Mouse (Mus musculus) myocyte (in vitro differentiated cells): ENCODE data around the gene Elovl7.

Experiments
- CEBPB ChIP-seq: IDR thresholded peaks from 2 replicates; pipeline ENCODE4 v1.6.1; 2011; ENCODE audit warnings: mild to moderate bottlenecking, moderate library complexity; ENCODE audit not compliant: poor library complexity, insufficient read depth, severe bottlenecking
- MAX ChIP-seq: IDR thresholded peaks from one replicate; pipeline ENCODE4 v1.6.1; 2011; ENCODE audit warnings: low read depth, mild to moderate bottlenecking, control low read depth
- MYOG ChIP-seq, 3 experiments: IDR thresholded peaks; one replicate each; pipeline ENCODE4 v1.6.1; 2011; ENCODE audit warnings: control low read depth in 2 of 3, low read depth in 2 of 3, mild to moderate bottlenecking in 2 of 3; ENCODE audit not compliant: insufficient read length in 2 of 3, control insufficient read depth in 1 of 3, insufficient read depth in 1 of 3
- POLR2A ChIP-seq: IDR thresholded peaks from one replicate; pipeline ENCODE4 v1.6.1; 2011; ENCODE audit warnings: low read depth, mild to moderate bottlenecking, control low read depth, moderate library complexity; ENCODE audit not compliant: insufficient read length
- POLR2AphosphoS2 ChIP-seq: IDR thresholded peaks from one replicate; pipeline ENCODE4 v1.6.1; 2011; ENCODE audit warnings: low read depth, control low read depth; ENCODE audit not compliant: insufficient read length
- TCF12 ChIP-seq: IDR thresholded peaks from one replicate; pipeline ENCODE4 v1.6.1; 2011; ENCODE audit warnings: mild to moderate bottlenecking, control low read depth; ENCODE audit not compliant: poor library complexity, insufficient read depth, severe bottlenecking

DNA sequence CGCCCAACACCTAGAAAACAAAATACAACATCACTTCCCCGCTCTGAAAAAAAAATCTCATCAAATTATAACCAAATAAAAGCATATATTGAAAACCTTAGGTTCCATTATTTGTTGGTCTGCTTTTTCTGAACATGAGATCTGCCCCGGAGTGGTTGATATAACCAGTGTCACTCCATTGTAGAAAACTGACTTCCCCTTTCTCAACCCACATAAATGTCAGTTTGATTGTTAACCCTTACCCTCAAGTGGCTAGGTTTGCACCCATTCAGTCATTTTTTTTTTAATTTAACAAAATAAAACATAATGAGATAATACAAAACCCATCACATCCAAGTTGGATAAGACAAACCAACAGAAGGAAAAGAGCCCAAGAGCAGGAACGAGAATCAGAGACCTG lies 76.1 kb downstream of the Elovl7 start:
- TF ChIP-seq MYOG (IDR thresholded peaks at IDR 0.05; ENCODE audit: control insufficient read depth in 1 of 3, insufficient read depth in 1 of 3, insufficient read length in 2 of 3, low read depth in 2 of 3) (no peak), TCF12 (no peak), POLR2A (no peak), MAX (no peak), POLR2AphosphoS2 (no peak), CEBPB (no peak)
